Mouse (Mus musculus) spleen, postnatal 4 days (tissue): Measurements from ENCODE around the gene Gm7579.
"Not testable (repeated sequence)": the region's sequence is repeated elsewhere in the genome, so short reads cannot be mapped to it uniquely, and the experiment has no call there.

Experiments used
- DNase-seq, 2 experiments: peaks; one replicate each; pipeline ENCODE4 v3.0.0; 2022; ENCODE audit warnings: low spot score in 2 of 2

Gene Gm7579

GRCm38 (mm10) chr7:142211559-142211958 lies at the start of gene Gm7579:
Gene Gm7579, plus strand, starts transcription at chr7:142211859.
- no peak for DNase-seq

GRCm38 (mm10) chr7:142165639-142166038 lies 46.0 kb upstream of the Gm7579 start, which contains the start of gene Gm4553:
Gene Gm4553, minus strand, starts transcription at chr7:142165739.
- DNase-seq = not testable (repeated sequence)

- no peak for DNase-seq
Measured at GRCm38 (mm10) chr7:142169836-142170235, 41.8 kb upstream of the Gm7579 start.

GRCm38 (mm10) chr7:142175905-142176304 lies 35.8 kb upstream of the Gm7579 start, which contains the start of gene Krtap5-2:
Gene Krtap5-2, minus strand, starts transcription at chr7:142176005.
- not testable (repeated sequence) for DNase-seq

- no peak for DNase-seq
Measured at GRCm38 (mm10) chr7:142178685-142179084, 33.0 kb upstream of the Gm7579 start.

GRCm38 (mm10) chr7:142181021-142181420 lies 30.6 kb upstream of the Gm7579 start:
- no peak for DNase-seq

GRCm38 (mm10) chr7:142188156-142188555 lies 23.5 kb upstream of the Gm7579 start:
- no peak for DNase-seq

GRCm38 (mm10) chr7:142190289-142190688 lies 21.4 kb upstream of the Gm7579 start, which contains the start of gene Gm10153:
Gene Gm10153, minus strand, starts transcription at chr7:142190389.
- no peak for DNase-seq

GRCm38 (mm10) chr7:142198748-142199147 lies 12.9 kb upstream of the Gm7579 start:
- no peak for DNase-seq

GRCm38 (mm10) chr7:142201064-142201463 lies 10.6 kb upstream of the Gm7579 start, which contains the start of gene Krtap5-3:
Gene Krtap5-3, plus strand, starts transcription at chr7:142201364.
- DNase-seq = no peak

GRCm38 (mm10) chr7:142205488-142205887 lies 6.2 kb upstream of the Gm7579 start:
- no peak for DNase-seq

GRCm38 (mm10) chr7:142206891-142207290 lies 4.8 kb upstream of the Gm7579 start:
- not testable (repeated sequence) for DNase-seq

GRCm38 (mm10) chr7:142212136-142212535 lies 477 bp downstream of the Gm7579 start:
- not testable (repeated sequence) for DNase-seq

GRCm38 (mm10) chr7:142224518-142224917 lies 12.9 kb downstream of the Gm7579 start:
- DNase-seq = no peak

GRCm38 (mm10) chr7:142229871-142230270 lies 18.2 kb downstream of the Gm7579 start, which contains the start of gene Krtap5-5:
Gene Krtap5-5, minus strand, starts transcription at chr7:142229971.
- not testable (repeated sequence) for DNase-seq

- DNase-seq = no peak
Measured at GRCm38 (mm10) chr7:142231540-142231939, 19.9 kb downstream of the Gm7579 start.

GRCm38 (mm10) chr7:142240978-142241377 lies 29.3 kb downstream of the Gm7579 start, which contains the start of gene Gm40460:
Gene Gm40460, minus strand, starts transcription at chr7:142241078.
- no peak for DNase-seq

- no peak for DNase-seq
Measured at GRCm38 (mm10) chr7:142249824-142250223, 38.2 kb downstream of the Gm7579 start.

GRCm38 (mm10) chr7:142255517-142255916 lies 43.9 kb downstream of the Gm7579 start:
- peak in 1 of 2 experiments; percentile 63 for DNase-seq

- DNase-seq = not testable (repeated sequence)
Measured at GRCm38 (mm10) chr7:142258254-142258653, 46.6 kb downstream of the Gm7579 start, which contains the start of gene Gm2431. Gene Gm2431, minus strand, starts transcription at chr7:142258354.
